9 mouse cellular contexts compared by ENCODE assay signal in the genomic region with DNA sequence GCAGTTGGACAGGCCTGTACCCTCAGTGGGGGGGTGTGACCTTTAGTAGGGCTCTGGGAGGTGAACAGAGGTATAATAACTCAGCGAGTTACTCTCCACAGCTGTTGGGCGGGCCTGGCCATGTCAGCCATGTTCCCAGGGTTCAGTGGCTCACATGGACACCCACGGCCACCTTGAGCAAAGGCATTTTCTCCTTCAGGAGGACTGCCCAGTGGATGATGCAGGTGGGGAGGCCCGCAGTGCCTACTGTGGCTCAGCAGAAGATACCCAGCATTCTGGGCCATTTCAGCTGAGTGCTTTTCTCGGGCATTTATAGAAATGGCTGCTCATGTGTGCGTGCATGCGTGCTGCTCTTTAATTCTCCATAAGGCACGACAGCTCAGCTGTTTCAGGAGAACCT. TPM values are rescaled to one million over a fixed set of nuclear protein-coding genes. Genes with fewer than 3 reads are reported as not detected.
DNase-seq lines count a peak whose midpoint lies in the region; ATAC-seq and TF ChIP-seq lines count a peak whose summit lies in the region.
"Had no signal": no experiment of that assay in that cellular context is flagged by ENCODE, and none has a peak within 500 bp of the region (broad histone marks: within the 10 kb centered on the region; RNA-seq: fewer than 3 reads in every experiment).

No protein-coding gene starts in this region.

- peaks cover 38% of the 10 kb centered on the region for H3K27me3 ChIP-seq in hindbrain, embryonic 14.5 days (ENCODE audit: control insufficient read depth, insufficient read depth, low read length)
- H3K27me3 ChIP-seq in hindbrain, embryonic 11.5 days (ENCODE audit: control insufficient read depth, insufficient read depth, low read length): peaks cover 14% of the 10 kb centered on the region
- no peaks in the 10 kb centered on the region for H3K27me3 ChIP-seq in E14TG2a.4 (ENCODE audit: insufficient read depth, low read length)
- H3K27me3 ChIP-seq in kidney, postnatal 0 days (ENCODE audit: insufficient read depth, low read length): no peaks in the 10 kb centered on the region

- WGBS in hindbrain, embryonic 14.5 days: 77% methylated on average over 8 of the region's 8 CpGs
- WGBS in hindbrain, embryonic 11.5 days: 79% methylated on average over 8 of the region's 8 CpGs
- WGBS in kidney, postnatal 0 days: 77% methylated on average over 8 of the region's 8 CpGs

- H3K4me1 ChIP-seq in hindbrain, embryonic 14.5 days (replicated peaks; ENCODE audit: control insufficient read depth, insufficient read depth, low read length): peaks cover 13% of the 10 kb centered on the region
- peaks cover 12% of the 10 kb centered on the region; the same call in 1 of the 2 replicates for H3K4me1 ChIP-seq in hindbrain, embryonic 11.5 days (replicated peaks; ENCODE audit: control insufficient read depth, insufficient read depth, low read length)
- H3K4me1 ChIP-seq in E14TG2a.4 (replicated peaks; ENCODE audit: low read depth, low read length): peaks cover 57% of the 10 kb centered on the region
- peaks cover 20% of the 10 kb centered on the region for H3K4me1 ChIP-seq in kidney, postnatal 0 days (replicated peaks; ENCODE audit: insufficient read depth, low read length)

- H3K4me3 ChIP-seq in hindbrain, embryonic 14.5 days (replicated peaks; ENCODE audit: low read length): 0 out of 2 replicates have a peak overlapping the region, but pooled peaks have one; percentile 64
- H3K4me3 ChIP-seq in hindbrain, embryonic 11.5 days (ENCODE audit: low read depth, low read length): no peak overlapping the region
- peak overlapping the region; percentile 98 for H3K4me3 ChIP-seq in E14TG2a.4 (replicated peaks; ENCODE audit: low read length)
- H3K4me3 ChIP-seq in kidney, postnatal 0 days (replicated peaks; ENCODE audit: low read depth, low read length): peak overlapping the region; percentile 74
- H3K4me3 ChIP-seq: neural tube, embryonic 12.5 days had no signal

- no peaks in the 10 kb centered on the region for H3K9me3 ChIP-seq in hindbrain, embryonic 14.5 days (ENCODE audit: control insufficient read depth, low read length)
- H3K9me3 ChIP-seq in hindbrain, embryonic 11.5 days (ENCODE audit: control insufficient read depth, low read length): no peaks in the 10 kb centered on the region
- H3K9me3 ChIP-seq in E14TG2a.4 (ENCODE audit: low read length): no peaks in the 10 kb centered on the region
- no peaks in the 10 kb centered on the region for H3K9me3 ChIP-seq in kidney, postnatal 0 days (replicated peaks; ENCODE audit: low read length)
- H3K9me3 ChIP-seq: neural tube, embryonic 12.5 days had no signal

- H3K27ac ChIP-seq in hindbrain, embryonic 14.5 days: no peak overlapping the region
- no peak overlapping the region for H3K27ac ChIP-seq in hindbrain, embryonic 11.5 days (ENCODE audit: low read depth, low read length)
- 0 out of 2 replicates have a peak overlapping the region, but pooled peaks have one; percentile 97 for H3K27ac ChIP-seq in kidney, postnatal 0 days
- H3K27ac ChIP-seq: neural tube, embryonic 12.5 days had no signal

- no peak for TF ChIP-seq CTCF in E14TG2a.4 (conservative IDR thresholded peaks at IDR 0.05; ENCODE audit: low read length)
- no peak for TF ChIP-seq CTCF in kidney, postnatal 0 days (IDR thresholded peaks at IDR 0.05; ENCODE audit: low read depth)

- H3K4me2 ChIP-seq in hindbrain, embryonic 14.5 days (replicated peaks): peak overlapping the region; percentile 89; the same call in 1 of the 2 replicates
- no peak overlapping the region for H3K4me2 ChIP-seq in hindbrain, embryonic 11.5 days (replicated peaks; ENCODE audit: low read depth, low read length)
- H3K4me2 ChIP-seq in kidney, postnatal 0 days (ENCODE audit: low read length): peak overlapping the region; percentile 92

- DNase-seq in hindbrain, embryonic 14.5 days (ENCODE audit: low spot score): no peak
- DNase-seq in hindbrain, embryonic 11.5 days (ENCODE audit: low spot score): no peak
- peak; percentile 68 for DNase-seq in brain, adult 2 months (ENCODE audit: low read depth, low spot score)
- DNase-seq in kidney, postnatal 0 days (ENCODE audit: low spot score): no peak
- DNase-seq in thymus, postnatal 4 days: no peak
- no peak for DNase-seq in ovary, postnatal 36 days (ENCODE audit: low spot score)

- H3K9ac ChIP-seq in hindbrain, embryonic 14.5 days: no peak overlapping the region
- H3K9ac ChIP-seq in hindbrain, embryonic 11.5 days (ENCODE audit: low read depth, low read length): no peak overlapping the region
- H3K9ac ChIP-seq in kidney, postnatal 0 days (ENCODE audit: low read depth, low read length): 0 out of 2 replicates have a peak overlapping the region, but pooled peaks have one; percentile 93
- H3K9ac ChIP-seq: neural tube, embryonic 12.5 days had no signal

- no peak for ATAC-seq in hindbrain, embryonic 14.5 days (ENCODE audit: low FRiP score)
- ATAC-seq in hindbrain, embryonic 11.5 days (ENCODE audit: low FRiP score): no peak
- no peak for ATAC-seq in kidney, postnatal 0 days (replicated peaks; ENCODE audit: low FRiP score, low read depth)
- ATAC-seq in megakaryocyte progenitor cell, adult 5-6 weeks (replicated peaks; ENCODE audit: poor library complexity): no peak

- H3K36me3 ChIP-seq in hindbrain, embryonic 14.5 days (replicated peaks; ENCODE audit: control insufficient read depth, insufficient read depth): no peaks in the 10 kb centered on the region
- no peaks in the 10 kb centered on the region for H3K36me3 ChIP-seq in hindbrain, embryonic 11.5 days (ENCODE audit: control insufficient read depth, insufficient read depth, low read length)
- H3K36me3 ChIP-seq in E14TG2a.4 (ENCODE audit: insufficient read depth, low read length): peaks cover 62% of the 10 kb centered on the region
- 0 out of 2 replicates have a peak, but pooled peaks cover 5% of the 10 kb centered on the region for H3K36me3 ChIP-seq in kidney, postnatal 0 days (ENCODE audit: insufficient read depth, low read length)
- H3K36me3 ChIP-seq: neural tube, embryonic 12.5 days had no signal

RNA-seq across cellular contexts. Expression of a gene that starts 2.5 kb away (rescaled TPM):
- 2.4 and 3.3 TPM in 2 replicates for polyA plus RNA-seq in hindbrain, embryonic 14.5 days (2014; fragmentation: Nextera tagmentation; extraction: Ambion mirVana)
- 0.80 and 0.95 TPM in 2 replicates for polyA plus RNA-seq in hindbrain, embryonic 11.5 days (2014; fragmentation: Nextera tagmentation; extraction: Ambion mirVana)
- 14.3 and 16.1 TPM in 2 replicates for polyA plus RNA-seq in kidney, postnatal 0 days (2015; fragmentation: Nextera tagmentation; extraction: Ambion mirVana)
- total RNA-seq in megakaryocyte progenitor cell, adult 5-6 weeks (2015): 19.0 and 20.1 TPM in 2 replicates
- 13.3 and 16.0 TPM in 2 replicates for total RNA-seq in megakaryocyte progenitor cell, adult 5-6 weeks (2017)
